Comparison of ENCODE assay signal across 19 mouse cellular contexts in genomic region chr3:122018421-122018820, GRCm38 (mm10).
"Had no signal": no experiment of that assay in that cellular context is flagged by ENCODE, and none has a peak within 500 bp of the region (broad histone marks: within the 10 kb centered on the region; RNA-seq: fewer than 3 reads in every experiment).

No protein-coding gene starts in this region.

- H3K4me2 ChIP-seq: lung, embryonic 14.5 days; midbrain, embryonic 12.5 days; neural tube, embryonic 13.5 days; neural tube, embryonic 15.5 days had no signal

- H3K27me3 ChIP-seq: midbrain, embryonic 12.5 days; neural tube, embryonic 13.5 days; neural tube, embryonic 15.5 days had no signal

- H3K9me3 ChIP-seq: midbrain, embryonic 10.5 days; midbrain, embryonic 12.5 days; neural tube, embryonic 13.5 days; neural tube, embryonic 15.5 days had no signal

- ATAC-seq: midbrain, embryonic 16.5 days had no signal

- H3K4me3 ChIP-seq: midbrain, embryonic 10.5 days; midbrain, embryonic 12.5 days; myocyte; neural tube, embryonic 13.5 days; neural tube, embryonic 15.5 days had no signal

- DNase-seq: lung, adult 18-20 months; lung, embryonic 14.5 days; lung, postnatal 10 days; lung, postnatal 4 days; midbrain, embryonic 14.5 days; retina, postnatal 1 day; right cerebral cortex, adult 18-20 months; right cerebral cortex, postnatal 25 days; right cerebral cortex, postnatal 4 days; spleen, adult 18-20 months; thymus, adult 2 months; thymus, postnatal 25 days; thymus, postnatal 4 days had no signal

- H3K4me1 ChIP-seq: midbrain, embryonic 10.5 days; midbrain, embryonic 12.5 days; neural tube, embryonic 13.5 days; neural tube, embryonic 15.5 days had no signal

- H3K27ac ChIP-seq: midbrain, embryonic 10.5 days; midbrain, embryonic 12.5 days; neural tube, embryonic 13.5 days; neural tube, embryonic 15.5 days had no signal

- H3K36me3 ChIP-seq: midbrain, embryonic 10.5 days; midbrain, embryonic 12.5 days; neural tube, embryonic 13.5 days had no signal

- H3K9ac ChIP-seq: lung, embryonic 14.5 days; midbrain, embryonic 12.5 days; neural tube, embryonic 13.5 days; neural tube, embryonic 15.5 days had no signal
